In genomic region chr3:133543101-133544020, GRCm38 (mm10) we compare ENCODE assay signal across 8 mouse cellular contexts. TPM values are rescaled to one million over a fixed set of nuclear protein-coding genes. Genes with fewer than 3 reads are reported as not detected.
DNase-seq lines count a peak whose midpoint lies in the region; ATAC-seq and TF ChIP-seq lines count a peak whose summit lies in the region.

No protein-coding gene starts in this region.

- POLR2A ChIA-PET in Patski (lab: Charles Lee): interaction anchor here (0.5 kb wide), 1 partner anchor 188 kb away, joined by 3 read pairs; no protein-coding TSS in a partner anchor

- H3K4me1 ChIP-seq in cortical plate, adult 2 months (ENCODE audit: control insufficient read depth, insufficient read depth, low read length): peaks cover 5% of the 10 kb centered on the region
- peaks cover 0 to 19% of the 10 kb centered on the region in 2 experiments for H3K4me1 ChIP-seq in heart, embryonic 14.5 days (ENCODE audit: control insufficient read depth in 2 of 2, insufficient read depth in 2 of 2, low read length in 2 of 2)
- 0 out of 2 replicates have a peak, but pooled peaks cover 2% of the 10 kb centered on the region for H3K4me1 ChIP-seq in olfactory bulb, adult 2 months (ENCODE audit: control insufficient read depth, insufficient read depth, low read length)

- peaks cover 3% of the 10 kb centered on the region; the same call in 1 of the 2 replicates for H3K36me3 ChIP-seq in heart, embryonic 14.5 days (ENCODE audit: control insufficient read depth, insufficient read depth, low read length)

- 0% methylated on average over 21 of the region's 21 CpGs for WGBS in heart, embryonic 14.5 days
- under 1% methylated on average over 21 of the region's 21 CpGs for WGBS in olfactory bulb, adult 2 months

- no peak for TF ChIP-seq POLR2A in cortical plate, adult 2 months (IDR thresholded peaks at IDR 0.05; ENCODE audit: extremely low read depth, insufficient read depth, low read length)
- no peak for TF ChIP-seq POLR2A in olfactory bulb, adult 2 months (IDR thresholded peaks at IDR 0.05; ENCODE audit: insufficient read depth, low read depth, low read length)

- CTCF ChIA-PET in Patski (lab: Charles Lee): no interaction called here

- H3K27ac ChIP-seq in cortical plate, adult 2 months (ENCODE audit: insufficient read depth, low read length): peak overlapping the region; percentile 73
- peak overlapping the region; percentile 93 to 99 for H3K27ac ChIP-seq in heart, embryonic 14.5 days (replicated peaks in 1 of 2; ENCODE audit: control insufficient read depth in 1 of 2, insufficient read depth in 1 of 2, low read depth in 2 of 2, low read length in 2 of 2)
- H3K27ac ChIP-seq in olfactory bulb, adult 2 months (ENCODE audit: insufficient read depth, low read depth, low read length): peak overlapping the region; percentile 92

- H3K4me2 ChIP-seq in heart, embryonic 14.5 days (ENCODE audit: low read length): peak overlapping the region; percentile 79

- H3K4me3 ChIP-seq in cortical plate, adult 2 months (ENCODE audit: insufficient read depth, low read length): peak overlapping the region; percentile 77
- H3K4me3 ChIP-seq in heart, embryonic 14.5 days (ENCODE audit: control insufficient read depth in 1 of 2, insufficient read depth in 1 of 2, low read depth in 1 of 2, low read length in 2 of 2): peak overlapping the region; percentile 88 to 91
- peak overlapping the region; percentile 60 for H3K4me3 ChIP-seq in olfactory bulb, adult 2 months (ENCODE audit: insufficient read depth, low read depth, low read length)

- no peaks in the 10 kb centered on the region for H3K9me3 ChIP-seq in heart, embryonic 14.5 days (ENCODE audit: control insufficient read depth, low read length)

- in situ Hi-C loops in Patski (cut with MboI; ENCODE audit: low pct_unique_long_range_greater_than_20kb): loop anchor here (5.0 kb wide), 1 partner anchor 216 kb away; no protein-coding TSS in a partner anchor

- peak; percentile 2 for ATAC-seq in Patski
- no peak for ATAC-seq in heart, embryonic 14.5 days (ENCODE audit: insufficient number of reproducible peaks, insufficient read depth, low FRiP score, low read depth)

- peak overlapping the region; percentile 93 for H3K9ac ChIP-seq in heart, embryonic 14.5 days (ENCODE audit: low read length)

- TF ChIP-seq CTCF in Patski (IDR thresholded peaks at IDR 0.05): no peak
- TF ChIP-seq CTCF in cortical plate, adult 2 months (IDR thresholded peaks at IDR 0.05; ENCODE audit: extremely low read depth, insufficient read depth, low read length): no peak
- TF ChIP-seq CTCF in olfactory bulb, adult 2 months (IDR thresholded peaks at IDR 0.05; ENCODE audit: insufficient read depth, low read depth, low read length): no peak

- peak; percentile 67 for DNase-seq in A20 (ENCODE audit: low read depth, low spot score)
- no peak for DNase-seq in Patski (ENCODE audit: low read depth, low spot score)
- DNase-seq in kidney, postnatal 14 days: peak; percentile 52
- DNase-seq in lung, adult 18-20 months: peak; percentile 20 to 29
- peak; percentile 23 to 35 for DNase-seq in urinary bladder, postnatal 36 days (ENCODE audit: low spot score in 2 of 2)

- H3K27me3 ChIP-seq in Patski: no peaks in the 10 kb centered on the region
- no peaks in the 10 kb centered on the region for H3K27me3 ChIP-seq in heart, embryonic 14.5 days (ENCODE audit: control insufficient read depth, insufficient read depth, low read length)

RNA-seq across cellular contexts. Expression of gene Tet2, which starts 1.6 kb away (rescaled TPM):
- 15.7 TPM for polyA plus RNA-seq in Patski (2021)
- polyA plus RNA-seq in cortical plate, adult 2 months (2012; rRNA removed): 25.6 and 27.9 TPM in 2 replicates
- polyA plus RNA-seq in heart, embryonic 14.5 days (2014; fragmentation: Nextera tagmentation; extraction: Ambion mirVana): 19.9 and 20.0 TPM in 2 replicates
- polyA plus RNA-seq in olfactory bulb, adult 2 months (2012; ENCODE audit: insufficient read depth, insufficient read length, low replicate concordance, missing spikeins): not detected in 2 replicates
